Mouse (Mus musculus) hematopoietic stem cell, adult 5-6 weeks (primary cell): ENCODE results near the gene Vmn2r115. TPM values are rescaled to one million over a fixed set of nuclear protein-coding genes. Genes with fewer than 3 reads are reported as not detected.
A peak's percentile ranks its signal among the peaks of the same experiment; 100 is the strongest.
"Not testable (repeated sequence)": the region's sequence is repeated elsewhere in the genome, so short reads cannot be mapped to it uniquely, and the experiment has no call there.

Source experiments
- ATAC-seq, 2 experiments: fragments of 125-278 bp in 1 of 2; replicated peaks in 1 of 2; 2 replicates each; pipeline ENCODE4 v1.8.0; 2016 to 2017; ENCODE audit warnings: inconsistent platforms in 2 of 2, mild to moderate bottlenecking in 2 of 2, moderate number of reproducible peaks in 2 of 2, low read depth in 1 of 2, moderate TSS enrichment in 1 of 2; ENCODE audit not compliant: low FRiP score in 2 of 2, poor library complexity in 2 of 2, severe bottlenecking in 2 of 2, insufficient read depth in 1 of 2, low TSS enrichment in 1 of 2
- total RNA-seq: library from RNA; stranded (forward); fragments of 172-1452, 232-1000 nt; gene quantifications from 2 replicates; pipeline ENCODE4 v1.2.3, GENCODE M21; 2017

Gene Vmn2r115
- not detected in 2 replicates for total RNA-seq

DNA sequence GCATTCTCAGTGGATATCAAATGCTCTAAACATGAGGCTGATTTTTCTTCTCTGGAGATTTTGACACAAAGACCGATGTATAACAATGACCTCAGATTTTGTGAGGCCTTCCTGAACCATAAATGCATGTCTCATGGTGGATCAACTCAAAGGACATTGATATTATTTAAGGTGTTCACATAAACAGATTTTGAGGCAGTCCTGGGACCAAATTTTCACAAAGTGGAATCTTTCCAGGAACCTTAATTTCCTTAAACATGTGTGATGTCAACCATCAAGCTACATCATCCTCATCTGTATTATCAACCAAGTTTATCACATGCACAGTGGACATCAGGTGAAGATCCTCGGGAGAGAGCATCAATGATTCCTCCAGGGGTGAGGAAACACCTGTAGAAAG is at the start of gene Vmn2r115:
Vmn2r115 (plus strand) TSS at position 301 of the 400 bp plus-strand sequence.
- ATAC-seq = not testable (repeated sequence)

DNA sequence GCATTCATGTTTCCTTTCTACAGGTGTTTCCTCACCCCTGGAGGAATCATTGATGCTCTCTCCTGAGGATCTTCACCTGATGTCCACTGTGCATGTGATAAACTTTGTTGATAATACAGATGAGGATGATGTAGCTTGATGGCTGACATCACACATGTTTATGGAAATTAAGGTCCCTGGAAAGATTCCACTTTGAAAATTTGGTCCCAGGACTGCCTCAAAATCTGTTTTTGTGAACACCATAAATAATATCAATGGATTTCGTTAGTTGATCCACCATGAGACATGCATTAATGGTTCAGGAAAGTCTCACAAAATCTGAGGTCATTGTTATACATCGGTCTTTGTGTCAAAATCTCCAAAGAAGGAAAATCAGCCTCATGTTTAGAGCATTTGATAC is 31.1 kb upstream of the Vmn2r115 start, which contains the start of gene Vmn2r114:
Vmn2r114 (minus strand) TSS at position 101 of the 400 bp plus-strand sequence.
- ATAC-seq = not testable (repeated sequence)

DNA sequence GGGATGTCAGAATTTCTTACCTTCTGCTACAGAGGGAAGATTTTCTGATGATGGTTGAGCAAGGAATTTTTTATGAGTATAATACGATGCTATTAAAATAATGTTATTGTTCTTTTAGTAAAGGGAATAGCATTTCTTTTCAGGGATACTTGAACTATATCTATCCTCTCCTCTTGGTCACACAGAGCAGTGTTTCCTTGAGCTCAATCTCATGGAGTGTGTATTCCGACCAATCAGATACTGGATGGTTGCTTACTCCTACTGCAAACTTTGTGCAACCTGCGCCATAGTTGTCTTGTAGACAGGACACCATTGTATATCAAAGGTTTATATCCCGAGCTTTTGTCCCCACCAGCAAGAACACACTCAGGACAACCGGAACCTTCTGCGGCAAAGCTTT is 12.9 kb upstream of the Vmn2r115 start:
- peak in 1 of 2 experiments; percentile 32; a peak in 1 of 4 replicates for ATAC-seq

DNA sequence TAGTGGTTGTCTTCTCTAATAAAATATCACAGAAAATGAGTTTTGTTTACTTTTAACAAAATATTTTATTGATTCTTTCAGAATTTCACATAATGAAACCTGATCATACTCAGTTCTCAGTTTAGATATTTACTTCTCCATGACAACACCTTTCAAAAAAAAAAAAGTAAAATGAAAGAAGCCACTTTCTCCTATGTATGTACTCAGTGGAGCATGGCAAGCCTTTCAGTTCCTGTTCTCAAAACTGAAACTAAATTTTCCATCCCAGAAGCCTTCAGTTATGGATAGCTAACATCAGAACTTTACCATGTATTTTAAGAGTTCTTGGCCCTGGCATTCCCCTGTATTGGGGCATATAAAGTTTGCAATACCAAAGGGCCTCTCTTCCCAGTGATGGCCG is 8.1 kb downstream of the Vmn2r115 start:
- ATAC-seq = no peak

DNA sequence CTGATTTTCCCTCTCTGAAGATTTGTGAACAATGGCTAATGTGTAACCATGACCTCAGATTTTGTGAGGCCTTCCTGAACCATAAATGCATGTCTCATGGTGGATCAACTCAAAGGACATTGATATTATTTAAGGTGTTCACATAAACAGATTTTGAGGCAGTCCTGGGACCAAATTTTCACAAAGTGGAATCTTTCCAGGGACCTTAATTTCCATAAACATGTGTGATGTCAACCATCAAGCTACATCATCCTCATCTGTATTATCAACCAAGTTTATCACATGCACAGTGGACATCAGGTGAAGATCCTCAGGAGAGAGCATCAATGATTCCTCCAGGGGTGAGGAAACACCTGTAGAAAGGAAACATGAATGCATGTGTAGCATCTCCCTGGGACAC is 40.8 kb downstream of the Vmn2r115 start, which contains the start of gene Vmn2r116:
Vmn2r116 (plus strand) TSS at position 301 of the 400 bp plus-strand sequence.
- ATAC-seq = not testable (repeated sequence)

Other genes with a start within 250 kb of the Vmn2r115 start
- 11.7 and 33.1 TPM in 2 replicates for gene Zfp40, start 150.5 kb upstream of the Vmn2r115 start, total RNA-seq
- gene Vmn2r114, start 31.2 kb upstream of the Vmn2r115 start, total RNA-seq = not detected in 2 replicates
- not detected in 2 replicates for gene Vmn2r116, start 40.9 kb downstream of the Vmn2r115 start, total RNA-seq
- gene Vmn2r117, start 136.0 kb downstream of the Vmn2r115 start, total RNA-seq = not detected in 2 replicates
- 6.4 and 11.4 TPM in 2 replicates for gene Zfp213, start 220.5 kb downstream of the Vmn2r115 start, total RNA-seq